Mouse (Mus musculus) heart, postnatal 4 days (tissue): Measurements from ENCODE around the gene Nptx2. TPM values are rescaled to one million over a fixed set of nuclear protein-coding genes. Genes with fewer than 3 reads are reported as not detected.

Experiments
- DNase-seq: peaks from one replicate; pipeline ENCODE4 v3.0.0; 2021
- total RNA-seq, 2 experiments: library from RNA; stranded (reverse); gene quantifications; 2 replicates each; pipeline ENCODE4 v1.2.3; 2021

The Nptx2 gene
- under 1 TPM in 1 of 2 experiments, not detected in 1; 0.23 TPM for total RNA-seq

DNA sequence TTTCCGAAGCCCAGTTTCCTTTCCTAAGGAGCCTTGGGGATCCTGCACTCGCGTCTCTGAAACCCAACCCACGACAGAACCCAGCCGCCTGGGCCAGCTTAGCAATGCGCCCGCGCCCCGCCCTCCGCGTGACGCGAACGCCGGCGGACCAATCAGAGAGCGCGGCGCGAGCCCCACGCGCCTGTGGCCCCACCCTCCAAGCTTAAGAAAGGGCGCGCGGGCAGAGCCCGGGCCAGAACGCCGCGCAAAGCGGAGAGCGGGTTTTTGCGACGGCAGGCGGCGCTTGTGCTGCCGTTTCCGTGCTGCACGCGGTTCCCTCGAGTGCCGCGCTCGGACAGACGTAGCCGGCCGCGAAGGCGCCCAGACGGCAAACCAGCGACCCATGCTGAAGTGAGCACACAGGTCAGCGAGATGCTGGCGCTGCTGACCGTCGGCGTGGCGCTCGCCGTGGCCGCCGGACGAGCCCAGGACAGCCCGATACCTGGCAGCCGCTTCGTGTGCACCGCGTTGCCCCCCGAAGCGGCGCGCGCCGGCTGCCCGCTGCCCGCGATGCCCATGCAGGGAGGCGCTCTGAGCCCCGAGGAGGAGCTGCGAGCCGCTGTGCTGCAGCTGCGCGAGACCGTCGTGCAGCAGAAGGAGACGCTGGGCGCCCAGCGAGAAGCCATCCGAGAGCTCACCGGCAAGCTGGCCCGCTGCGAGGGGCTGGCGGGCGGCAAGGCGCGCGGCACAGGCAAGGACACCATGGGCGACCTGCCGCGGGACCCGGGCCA, at the start of gene Nptx2:
Gene Nptx2, plus strand, starts transcription at position 250 of the 770 bp plus-strand sequence.
- DNase-seq: peak; percentile 77

DNA sequence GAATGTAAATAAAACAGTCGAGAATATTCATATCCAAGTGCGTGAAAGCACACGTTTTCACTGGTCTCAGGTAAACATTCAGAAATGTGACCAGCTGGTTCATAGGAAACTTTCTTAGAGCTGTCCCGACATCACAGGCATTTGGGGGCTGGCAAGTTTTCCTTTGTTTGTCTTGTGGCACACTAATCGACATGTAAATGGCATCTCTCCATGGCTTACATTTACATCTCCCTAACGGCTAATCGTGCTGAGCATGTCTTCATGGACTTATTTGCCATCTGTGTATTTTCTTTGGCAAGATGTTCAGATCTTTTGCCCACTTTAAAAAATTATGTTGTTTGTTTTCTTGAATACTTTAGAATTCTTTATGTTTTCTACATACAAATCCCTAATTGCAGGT, 49.2 kb upstream of the Nptx2 start:
- no peak for DNase-seq

DNA sequence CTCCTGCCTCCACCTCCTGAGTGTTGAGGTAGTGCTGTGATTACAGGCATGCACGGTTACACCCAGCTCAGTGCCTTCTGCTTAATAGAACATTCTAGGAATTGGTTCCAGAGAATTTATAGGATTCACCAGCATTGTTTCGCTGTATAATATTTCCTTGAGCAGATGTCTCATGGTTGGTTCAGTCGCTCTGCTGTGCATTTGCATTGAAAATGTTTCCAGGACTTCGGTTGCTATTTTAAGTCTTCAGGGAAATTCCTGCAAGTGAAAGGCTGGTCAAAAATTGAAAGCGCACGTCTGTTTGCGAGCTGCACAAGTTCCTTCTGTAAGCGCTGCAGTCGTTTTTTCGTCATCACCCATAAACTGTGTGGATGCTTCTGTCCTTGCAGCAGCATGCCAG, 41.5 kb upstream of the Nptx2 start:
- DNase-seq: no peak

DNA sequence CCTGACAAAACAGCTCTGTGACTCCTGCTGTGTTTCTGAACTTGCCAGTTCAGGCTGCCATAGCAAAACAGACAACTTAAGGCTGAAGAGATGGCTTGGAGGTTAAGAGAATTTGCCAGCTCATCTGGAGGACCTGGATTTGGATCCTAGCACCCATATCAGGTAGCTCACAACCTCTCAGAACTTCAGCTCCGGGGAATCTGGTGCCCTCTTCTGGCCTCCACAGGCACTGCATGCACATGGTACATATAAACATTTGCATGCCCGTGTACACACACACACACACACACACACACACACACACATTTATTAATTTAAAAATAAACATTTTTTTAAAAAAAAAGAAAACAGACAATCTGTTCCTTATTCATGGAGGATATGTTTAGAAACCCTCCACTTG, 40.0 kb upstream of the Nptx2 start:
- DNase-seq: no peak

DNA sequence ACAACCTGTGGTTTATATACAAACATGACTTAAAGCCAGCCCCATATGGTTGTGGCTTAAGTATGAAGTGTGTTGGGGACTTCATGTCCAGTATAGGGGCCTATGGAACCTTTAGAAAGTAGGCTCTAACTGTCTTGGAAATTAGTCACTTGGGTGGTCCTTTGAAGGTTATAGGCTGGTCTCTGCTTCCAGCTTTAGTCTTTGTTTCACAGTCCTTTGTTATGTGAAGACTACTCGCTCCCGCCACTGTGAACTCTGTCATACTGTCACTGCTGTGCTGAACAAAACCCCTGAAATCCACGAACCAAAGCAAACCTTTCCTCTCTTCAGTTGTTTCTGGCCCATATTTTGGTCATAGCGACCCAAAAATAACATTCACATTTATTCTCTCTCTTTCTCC, 39.5 kb upstream of the Nptx2 start:
- DNase-seq: no peak

DNA sequence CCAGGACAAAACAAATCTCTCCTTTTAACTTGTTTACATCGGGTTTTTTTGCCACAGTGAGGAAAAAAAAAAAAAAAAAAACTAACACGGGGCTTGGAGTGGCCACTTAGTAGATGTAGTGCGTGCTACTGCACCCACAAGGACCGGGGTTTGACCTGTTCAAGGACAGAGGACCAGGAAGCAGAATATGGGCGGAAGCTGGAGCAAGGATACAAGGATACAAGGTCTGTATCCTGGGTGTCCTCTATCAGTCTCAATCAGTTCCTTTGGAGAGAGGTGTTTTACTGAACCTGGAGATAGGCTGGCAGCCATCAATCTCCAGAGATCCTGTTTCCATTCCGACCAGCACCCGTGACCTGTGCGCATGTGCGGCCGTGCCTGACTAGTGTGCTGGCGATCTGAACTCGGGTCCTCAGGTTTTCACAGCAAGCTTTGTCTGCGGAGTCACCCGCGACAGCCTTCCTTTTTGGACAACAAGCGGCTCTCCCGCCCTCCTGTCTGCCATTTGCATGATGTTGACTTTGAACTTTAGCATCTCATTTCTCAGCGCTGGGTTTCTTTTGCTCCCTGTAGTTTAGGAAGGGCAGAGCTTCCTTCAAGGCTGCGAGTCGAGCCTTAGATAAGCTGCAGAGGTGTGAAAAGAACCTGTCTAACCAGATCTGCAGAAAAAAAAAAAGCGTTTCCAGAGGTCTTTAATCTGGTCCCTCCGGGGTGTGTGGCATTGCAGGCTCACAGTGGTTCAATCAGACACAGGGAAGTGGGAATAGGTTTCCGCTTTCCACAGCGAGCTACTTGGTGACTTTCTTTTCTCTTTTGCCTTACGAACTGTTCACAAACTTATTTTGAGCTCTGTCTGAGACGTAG, 38.8 kb upstream of the Nptx2 start:
- DNase-seq: no peak

DNA sequence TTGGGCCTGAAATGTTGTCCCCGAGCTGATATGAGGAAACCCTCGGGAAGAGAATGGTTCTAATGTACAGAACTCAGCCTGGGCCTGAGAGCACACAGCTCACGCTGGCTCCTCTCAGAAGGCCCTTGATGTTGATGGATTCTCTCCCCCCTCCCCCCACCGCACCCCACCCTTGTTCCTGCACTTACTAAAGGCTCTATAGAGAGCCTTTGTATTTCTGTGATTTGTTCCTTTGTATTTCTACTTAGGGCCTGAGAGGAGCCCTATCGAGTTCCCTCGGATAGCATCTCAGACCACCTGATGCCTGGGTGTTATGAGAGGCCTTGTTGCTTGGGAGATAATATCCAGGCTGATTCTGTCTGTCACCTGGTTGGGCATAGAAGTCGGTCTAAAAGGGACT, 36.3 kb upstream of the Nptx2 start:
- DNase-seq: no peak

DNA sequence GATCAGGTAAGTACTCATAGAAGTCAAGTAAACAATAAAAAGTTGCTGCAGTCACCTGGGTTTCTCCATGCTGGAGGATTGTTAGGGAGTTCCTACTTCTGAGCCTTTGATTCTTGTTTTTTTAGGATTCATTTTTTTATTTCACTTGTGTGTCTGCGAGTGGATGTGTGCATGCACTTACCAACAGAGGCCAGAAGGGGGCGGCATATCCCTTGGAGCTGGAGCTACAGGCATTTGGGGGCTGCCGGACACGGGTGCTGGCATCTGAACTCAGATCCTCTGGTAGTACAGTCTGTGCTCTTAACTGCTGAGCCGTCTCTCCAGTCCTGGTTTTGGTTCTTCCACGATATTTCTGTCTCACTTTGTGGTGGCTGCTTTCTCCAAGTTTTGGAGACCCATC, 31.0 kb upstream of the Nptx2 start:
- no peak for DNase-seq

DNA sequence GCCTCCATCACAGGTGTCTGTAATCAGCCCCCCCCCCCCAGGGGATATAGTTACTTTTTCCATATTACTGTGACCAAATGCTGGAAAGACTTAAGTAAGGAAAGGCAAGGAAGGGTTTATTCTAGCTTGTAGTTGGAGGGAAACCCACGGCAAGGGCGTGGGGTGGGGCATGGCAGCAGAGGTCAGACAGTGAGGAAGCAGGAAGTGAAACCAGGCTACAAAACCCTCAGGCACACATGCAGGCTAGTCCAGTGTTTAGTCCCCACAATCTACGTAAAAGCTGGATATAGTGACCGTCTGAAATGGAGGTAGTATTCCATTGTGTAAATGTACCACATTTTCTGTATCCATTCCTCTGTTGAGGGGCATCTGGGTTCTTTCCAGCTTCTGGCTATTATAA, 30.5 kb upstream of the Nptx2 start:
- DNase-seq: no peak

DNA sequence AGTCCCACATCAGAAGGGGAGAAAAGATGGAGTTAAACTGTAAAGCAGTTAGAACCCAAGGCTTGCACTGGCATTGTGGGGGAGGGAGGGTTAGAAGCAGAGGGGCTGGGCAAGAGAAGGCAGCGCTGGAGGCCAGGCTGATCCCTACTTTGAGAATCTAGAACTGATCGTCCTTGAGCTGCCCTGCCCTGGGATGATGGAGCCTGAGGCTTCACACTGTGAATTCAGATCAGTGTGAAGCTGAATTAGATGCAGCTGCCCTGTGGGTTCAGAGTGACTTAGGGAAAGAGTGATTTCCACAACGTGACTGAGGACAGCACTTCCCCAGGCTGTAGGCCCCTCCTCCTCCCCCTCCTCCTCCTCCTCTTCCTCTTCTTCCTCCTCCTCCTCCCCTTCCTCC, 25.6 kb upstream of the Nptx2 start:
- DNase-seq: no peak

DNA sequence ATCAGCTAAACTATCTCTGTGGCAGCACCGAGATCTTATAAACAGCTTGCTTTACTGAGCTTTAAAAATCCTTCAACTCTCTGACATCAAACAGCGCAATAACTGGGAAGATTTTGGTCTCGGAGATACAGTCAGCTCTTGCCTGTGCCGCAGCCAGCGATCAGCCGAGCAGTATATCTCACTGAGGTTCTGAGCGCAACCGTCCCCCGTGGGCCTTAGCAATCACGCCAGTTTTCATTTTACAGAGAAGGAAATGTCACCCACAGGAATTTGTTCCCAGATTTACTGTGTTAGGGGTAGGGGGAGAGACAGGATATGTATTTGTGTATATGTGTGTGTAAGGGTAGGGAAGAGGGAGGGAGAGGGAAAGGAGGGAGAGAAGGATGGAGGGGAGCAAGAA, 20.9 kb upstream of the Nptx2 start:
- no peak for DNase-seq

DNA sequence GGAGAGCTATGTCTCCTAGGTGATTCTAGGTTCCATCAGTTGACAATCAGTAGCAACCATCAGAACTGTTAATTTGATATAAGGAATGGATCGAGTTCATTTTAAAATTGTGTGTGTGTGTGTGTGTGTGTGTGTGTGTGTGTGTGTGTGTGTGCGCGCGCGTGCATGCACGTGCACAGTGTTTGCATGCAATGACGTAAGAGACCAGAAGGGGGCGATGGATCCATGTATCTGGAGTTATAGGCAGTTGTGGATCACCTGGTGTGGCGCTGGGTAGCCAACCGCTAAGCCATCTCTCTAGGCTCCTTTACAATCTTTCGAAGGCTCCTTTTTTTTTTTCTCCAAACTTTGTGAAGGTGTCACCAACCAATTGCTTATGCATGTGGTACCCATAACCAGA, 16.6 kb upstream of the Nptx2 start:
- no peak for DNase-seq

DNA sequence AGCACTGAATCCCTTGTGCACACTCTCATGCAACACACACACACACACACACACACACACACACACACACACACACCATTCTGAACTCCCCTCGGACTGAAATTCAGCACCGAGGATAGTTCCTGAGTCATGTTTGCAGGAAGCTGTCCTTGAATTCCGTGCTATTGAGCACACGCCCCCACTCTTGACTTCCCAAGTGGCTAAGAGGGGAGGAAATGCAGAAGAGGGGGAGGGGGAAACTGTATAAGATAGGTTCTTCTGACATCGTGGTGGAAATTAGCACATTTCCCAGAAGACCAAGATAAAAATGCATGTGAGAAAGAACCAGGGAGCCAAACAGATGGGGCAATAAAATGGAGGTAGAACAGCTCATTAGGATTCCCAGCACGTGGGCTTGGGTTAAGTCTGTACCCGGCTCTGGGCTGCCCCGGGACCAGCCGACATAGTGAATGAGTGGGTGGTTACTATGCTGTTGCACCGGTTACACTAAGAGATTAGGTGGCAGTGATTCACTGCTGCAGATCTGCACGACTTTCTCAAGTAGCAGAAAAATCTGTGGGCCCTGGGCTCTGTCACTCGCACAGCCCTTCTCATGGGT, 2.9 kb upstream of the Nptx2 start:
- peak; percentile 13 for DNase-seq

DNA sequence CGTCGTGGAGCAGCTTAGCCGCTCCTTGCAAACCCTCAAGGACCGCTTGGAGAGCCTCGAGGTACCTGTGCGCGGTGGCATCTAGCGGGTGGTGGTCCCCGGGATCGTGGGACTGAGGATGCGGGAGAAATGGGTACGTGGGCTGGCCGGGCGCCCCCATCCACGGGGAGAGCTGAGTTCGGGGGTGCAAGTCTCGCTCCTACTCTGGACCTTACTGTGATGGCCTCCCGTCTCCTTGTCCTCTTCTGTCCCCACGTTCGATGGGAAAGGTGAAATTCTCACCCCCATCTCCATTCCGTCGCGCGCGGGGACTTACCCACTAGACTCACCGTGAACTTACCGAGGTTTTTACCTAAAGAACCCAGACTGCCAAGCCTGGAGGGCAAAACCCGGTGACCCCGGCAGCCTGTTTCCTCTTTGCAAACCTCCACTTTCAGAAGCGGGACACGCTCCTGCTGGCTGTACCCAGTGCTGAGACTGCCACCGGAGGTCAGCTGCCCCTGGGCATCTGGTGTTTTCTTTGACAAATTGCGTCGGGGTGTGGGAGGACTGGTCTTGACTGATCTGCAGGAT, 807 bp downstream of the Nptx2 start:
- DNase-seq: no peak

DNA sequence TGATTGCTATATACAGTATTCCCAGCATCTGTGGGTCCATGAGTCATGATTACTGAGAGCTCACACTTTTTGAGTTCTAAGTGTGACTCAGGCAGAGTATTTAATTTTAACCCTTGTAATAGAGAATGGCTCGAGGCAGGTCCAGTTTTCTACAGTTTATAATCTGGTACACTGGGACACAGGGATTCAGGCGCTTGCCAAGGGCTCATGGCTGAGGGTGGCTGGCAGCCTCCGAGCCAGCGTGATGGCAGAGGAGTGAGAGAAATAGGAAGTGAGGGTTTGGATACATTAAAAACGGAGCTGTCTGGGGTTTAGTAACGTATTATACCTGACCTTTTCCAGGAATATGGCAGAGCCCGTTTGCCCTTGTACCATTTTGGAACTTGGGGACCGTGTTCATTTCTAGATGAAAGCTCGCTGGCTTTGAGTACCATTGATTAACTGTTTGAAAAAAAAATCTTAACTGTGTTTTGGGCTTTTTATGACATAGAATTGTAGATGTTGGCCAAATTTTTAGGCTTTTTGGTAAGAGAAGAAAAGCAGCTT, 1.7 kb downstream of the Nptx2 start:
- DNase-seq: no peak

DNA sequence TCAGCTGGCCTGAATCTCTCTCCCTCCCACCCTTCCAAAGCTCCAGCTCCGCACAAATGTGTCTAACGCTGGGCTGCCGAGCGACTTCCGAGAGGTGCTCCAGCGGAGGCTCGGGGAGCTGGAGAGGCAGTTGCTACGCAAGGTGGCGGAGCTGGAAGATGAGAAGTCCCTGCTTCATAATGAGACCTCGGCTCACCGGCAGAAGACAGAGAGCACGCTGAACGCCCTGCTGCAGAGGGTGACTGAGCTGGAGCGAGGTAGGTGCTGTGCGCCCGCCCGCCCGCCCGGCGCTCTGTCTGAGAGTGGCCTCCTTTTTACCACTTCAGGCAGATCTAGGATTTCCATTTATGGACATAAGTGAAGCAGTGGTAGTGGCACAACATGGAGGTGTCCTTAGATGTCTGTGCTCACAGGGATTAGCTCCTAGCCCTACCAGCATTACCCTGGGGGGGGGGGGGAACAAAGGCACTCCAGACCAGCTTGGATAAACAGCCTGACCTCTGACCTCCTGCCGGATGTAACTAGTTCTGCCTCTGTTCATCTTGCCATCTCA, 2.5 kb downstream of the Nptx2 start:
- DNase-seq: no peak

DNA sequence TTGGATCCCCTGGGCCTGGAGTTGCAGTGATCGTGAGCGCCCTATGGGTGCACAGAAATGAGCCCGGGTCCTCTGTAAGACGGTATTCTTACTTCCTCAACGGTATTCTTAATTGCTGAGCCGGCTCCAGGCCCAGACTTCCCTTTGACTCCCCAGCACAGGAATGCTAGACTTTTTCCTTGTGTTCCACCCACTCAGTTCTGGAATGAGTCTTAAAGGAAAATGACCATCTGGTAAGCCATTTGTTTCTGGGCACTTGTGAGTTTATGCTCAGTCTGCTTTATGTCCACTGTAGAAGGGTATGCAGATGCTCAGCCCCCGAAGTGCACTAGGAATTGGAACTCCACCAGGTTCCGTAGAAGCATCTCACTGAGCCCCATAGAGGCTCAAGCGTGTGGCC, 4.3 kb downstream of the Nptx2 start:
- no peak for DNase-seq

DNA sequence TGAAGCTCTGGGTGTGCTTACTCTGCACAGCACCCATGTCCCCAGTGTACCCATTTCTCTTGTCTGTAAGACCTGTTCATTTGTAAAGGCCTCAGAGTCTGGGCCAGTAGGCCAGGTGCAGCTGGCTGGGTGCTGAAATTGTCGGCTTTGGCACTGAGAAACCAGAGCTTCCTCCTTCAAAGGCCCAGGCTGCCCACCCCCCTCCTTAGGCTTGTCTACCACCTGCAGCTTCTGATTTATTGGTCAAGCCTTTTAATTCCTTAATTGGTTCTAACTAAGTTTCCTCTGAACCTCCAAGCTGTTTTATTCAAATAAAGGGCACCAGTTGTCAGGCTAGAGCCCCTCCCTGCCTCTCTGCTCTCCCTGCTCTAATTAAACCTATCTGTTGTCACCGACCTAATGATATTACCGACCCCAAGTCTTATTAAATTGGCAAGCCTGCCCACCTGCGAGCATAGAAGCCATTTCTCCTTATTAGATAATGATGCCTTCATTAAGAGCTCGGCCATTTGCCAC, 5.0 kb downstream of the Nptx2 start:
- no peak for DNase-seq

DNA sequence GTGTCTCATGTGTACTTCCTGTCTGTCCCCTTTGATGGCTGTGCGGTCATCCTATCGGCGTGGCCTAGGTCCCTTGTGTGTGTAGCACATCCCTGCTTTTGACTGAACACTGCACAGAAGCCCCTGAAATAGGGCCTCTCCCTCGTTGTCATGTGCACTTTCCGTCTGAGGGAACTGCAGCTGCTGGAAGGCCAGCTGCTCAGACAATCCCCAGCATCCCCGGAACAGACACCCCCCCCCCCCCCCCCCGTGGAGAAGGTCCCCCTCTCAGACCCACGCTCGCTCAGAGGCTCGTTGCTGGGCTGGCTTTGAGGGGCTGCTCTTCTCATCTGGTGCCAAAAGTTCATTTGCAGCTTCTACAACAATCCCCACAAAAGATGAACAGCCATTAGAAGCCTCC, 11.0 kb downstream of the Nptx2 start:
- DNase-seq: no peak

DNA sequence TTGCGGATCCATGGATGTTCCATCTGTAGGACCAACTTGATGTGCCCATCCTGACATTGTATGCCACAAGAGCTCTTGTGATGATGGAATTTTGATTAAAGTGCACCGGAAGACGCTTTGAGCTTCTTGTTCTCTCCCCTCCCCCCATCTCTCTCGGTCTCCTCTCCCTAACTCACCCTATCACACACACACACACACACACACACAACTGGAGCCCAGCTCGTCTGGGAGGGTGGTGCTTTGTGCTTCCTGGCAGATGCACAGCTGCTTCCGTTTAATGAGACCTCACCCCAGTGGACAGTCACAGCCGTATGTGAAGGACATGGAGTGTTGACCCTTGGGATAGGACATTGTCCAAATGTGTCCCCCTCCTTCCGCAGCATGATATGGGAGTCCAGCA, 11.7 kb downstream of the Nptx2 start:
- no peak for DNase-seq

DNA sequence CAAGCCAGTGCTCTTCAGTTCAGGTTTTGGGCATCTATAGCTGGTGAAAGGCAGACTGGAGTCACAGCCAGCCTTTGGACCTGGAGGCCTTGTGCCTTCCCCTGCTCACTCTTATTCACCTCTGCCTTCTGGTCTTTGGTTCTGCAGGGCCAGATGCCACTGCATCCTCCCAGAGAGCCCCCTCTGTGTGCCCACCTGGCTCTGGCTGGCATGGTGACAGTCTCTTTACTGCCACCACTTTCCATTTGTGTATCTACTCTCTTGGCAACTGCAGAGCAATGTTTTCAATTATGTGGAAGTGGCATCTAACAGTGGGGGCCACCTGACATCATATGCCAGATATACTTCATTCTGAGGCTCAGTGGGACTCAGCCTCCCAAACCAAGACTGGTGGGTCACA, 12.8 kb downstream of the Nptx2 start:
- no peak for DNase-seq

DNA sequence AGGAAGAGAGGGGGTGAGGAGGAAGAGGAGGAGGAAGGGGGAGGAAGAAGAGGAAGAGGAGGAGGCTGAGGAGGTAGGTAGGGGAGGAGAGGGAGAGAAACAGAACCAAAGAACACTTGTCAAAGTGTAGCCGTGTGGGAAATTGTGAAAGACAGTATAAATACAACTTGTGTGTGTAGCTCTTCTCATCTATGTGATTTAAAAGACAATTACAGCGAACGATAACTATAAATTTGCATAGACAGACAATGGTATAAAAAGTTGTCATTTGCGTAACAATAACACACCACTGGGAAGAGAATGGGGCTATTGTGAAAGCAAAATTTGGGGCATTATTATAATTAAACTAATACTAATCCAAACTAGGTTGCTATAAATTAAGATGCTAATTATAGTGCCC, 20.0 kb downstream of the Nptx2 start:
- DNase-seq: no peak
